Mouse (Mus musculus) liver, embryonic 11.5 days (tissue): Measurements from ENCODE around the gene Dlec1. TPM values are rescaled to one million over a fixed set of nuclear protein-coding genes. Genes with fewer than 3 reads are reported as not detected.

Experiments
- ATAC-seq: fragments of 200-750 bp; cut with Nextera tagmentation; replicated peaks from 2 replicates; pipeline ENCODE4 v1.8.0; 2017; ENCODE audit warnings: moderate number of reproducible peaks, mild to moderate bottlenecking, moderate TSS enrichment, moderate library complexity; ENCODE audit not compliant: low FRiP score
- DNase-seq: peaks from one replicate; pipeline ENCODE4 v3.0.0-alpha.2; 2017; ENCODE audit warnings: low spot score
- H3K27ac ChIP-seq: fragments of 300-500 bp; sonication (generic); 2 replicates; pipeline ENCODE4 v1.5.1; 2014; ENCODE audit warnings: mild to moderate bottlenecking, low read depth, low read length, control low read depth
- H3K27me3 ChIP-seq: fragments of 300-500 bp; sonication (generic); replicated peaks from 2 replicates; pipeline ENCODE4 v1.6.1; 2014; ENCODE audit warnings: low read length, mixed read lengths; ENCODE audit not compliant: control insufficient read depth, insufficient read depth
- H3K36me3 ChIP-seq: fragments of 300-500 bp; sonication (generic); 2 replicates; pipeline ENCODE4 v1.6.1; 2014; ENCODE audit warnings: mild to moderate bottlenecking, low read length, moderate library complexity, mixed read lengths; ENCODE audit not compliant: control insufficient read depth, insufficient read depth
- H3K4me1 ChIP-seq: fragments of 300-500 bp; sonication (generic); replicated peaks from 2 replicates; pipeline ENCODE4 v1.6.1; 2014; ENCODE audit warnings: low read length, mixed read lengths; ENCODE audit not compliant: control insufficient read depth, insufficient read depth
- H3K4me2 ChIP-seq: fragments of 300-500 bp; sonication (generic); 2 replicates; pipeline ENCODE4 v1.6.1; 2014; ENCODE audit warnings: mild to moderate bottlenecking, control low read depth, moderate library complexity
- H3K4me3 ChIP-seq: fragments of 300-500 bp; sonication (generic); 2 replicates; pipeline ENCODE4 v1.5.1; 2014; ENCODE audit warnings: low read depth, low read length, control low read depth
- H3K9ac ChIP-seq: fragments of 300-500 bp; sonication (generic); 2 replicates; pipeline ENCODE4 v1.6.1; 2014; ENCODE audit warnings: low read depth, low read length, control low read depth
- H3K9me3 ChIP-seq: fragments of 300-500 bp; sonication (generic); 2 replicates; pipeline ENCODE4 v1.6.1; 2016; ENCODE audit warnings: low read length, inconsistent platforms, mixed read lengths; ENCODE audit not compliant: control insufficient read depth
- WGBS: fragments of 180-500 bp; shearing (Covaris S2); extraction: QIAGEN DNeasy Blood & Tissue Kit; methylation state at CpG from one replicate; pipeline ENCODE4 v1.1.7; 2014; 5-methylcytosine and 5-hydroxymethylcytosine counted together
- polyA plus RNA-seq: library from polyadenylated mRNA; unstranded; fragments of >200 nt; fragmentation: Nextera tagmentation; extraction: Ambion mirVana; gene quantifications from 2 replicates; pipeline ENCODE4 v1.2.1, GENCODE M21; 2014

Dlec1 gene
- 0.14 and 0.34 TPM in 2 replicates for polyA plus RNA-seq

DNA sequence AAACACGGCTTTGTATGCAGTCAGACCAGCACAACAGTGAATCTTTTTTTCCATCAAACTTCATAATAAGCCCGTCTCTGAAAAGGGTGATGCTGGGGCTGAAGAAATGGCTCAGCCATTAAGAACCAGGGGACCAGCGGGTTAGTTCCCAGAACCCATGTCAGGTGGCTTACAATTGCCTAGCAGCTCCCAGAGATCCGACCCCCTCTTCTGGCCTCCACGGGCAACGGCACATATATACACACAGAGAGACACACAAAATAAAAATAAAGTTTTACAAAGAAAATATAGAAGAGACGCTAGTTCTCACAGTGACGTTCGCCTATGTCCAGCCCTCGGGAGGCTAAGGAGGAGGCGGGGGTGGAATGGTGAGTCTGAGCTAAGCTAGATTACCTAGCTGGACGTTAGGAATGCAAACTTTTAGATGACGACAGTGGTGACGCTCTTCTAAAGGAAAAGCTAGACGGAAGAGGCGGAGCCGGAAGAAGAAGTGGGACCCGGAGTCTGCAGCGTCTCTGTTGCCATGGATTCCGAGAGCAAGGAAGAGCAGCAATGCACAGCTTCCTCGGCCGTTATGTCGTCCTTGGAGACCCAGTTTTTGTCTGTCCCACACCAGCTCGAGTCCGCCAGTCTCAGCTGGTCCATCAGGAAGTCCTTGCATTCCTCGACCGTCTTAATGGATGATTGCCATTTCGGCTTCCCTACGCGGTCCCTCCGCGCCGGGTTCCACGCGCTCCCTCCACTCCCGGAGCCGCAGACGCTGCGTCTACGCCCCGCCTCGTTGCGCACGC is at the start of gene Dlec1:
Dlec1 (plus strand) TSS at position 487 of the 791 bp plus-strand sequence.
- Histone ChIP-seq H3K4me1 (no peaks in the 10 kb centered on the region; the same call in 1 of the 2 replicates), H3K4me2 (peak within 1 kb of the TSS; percentile 91), H3K27ac (no peak within 1 kb of the TSS), H3K4me3 (peak within 1 kb of the TSS; percentile 67), H3K9ac (peak within 1 kb of the TSS; percentile 3; the same call in 1 of the 2 replicates), H3K9me3 (no peaks in the 10 kb centered on the region), H3K27me3 (peaks cover 8% of the 10 kb centered on the region), H3K36me3 (no peaks in the 10 kb centered on the region)
- ATAC-seq (peak; percentile 85), DNase-seq (peak; percentile 70)
- 4% methylated on average over 44 of the region's 44 CpGs for WGBS

DNA sequence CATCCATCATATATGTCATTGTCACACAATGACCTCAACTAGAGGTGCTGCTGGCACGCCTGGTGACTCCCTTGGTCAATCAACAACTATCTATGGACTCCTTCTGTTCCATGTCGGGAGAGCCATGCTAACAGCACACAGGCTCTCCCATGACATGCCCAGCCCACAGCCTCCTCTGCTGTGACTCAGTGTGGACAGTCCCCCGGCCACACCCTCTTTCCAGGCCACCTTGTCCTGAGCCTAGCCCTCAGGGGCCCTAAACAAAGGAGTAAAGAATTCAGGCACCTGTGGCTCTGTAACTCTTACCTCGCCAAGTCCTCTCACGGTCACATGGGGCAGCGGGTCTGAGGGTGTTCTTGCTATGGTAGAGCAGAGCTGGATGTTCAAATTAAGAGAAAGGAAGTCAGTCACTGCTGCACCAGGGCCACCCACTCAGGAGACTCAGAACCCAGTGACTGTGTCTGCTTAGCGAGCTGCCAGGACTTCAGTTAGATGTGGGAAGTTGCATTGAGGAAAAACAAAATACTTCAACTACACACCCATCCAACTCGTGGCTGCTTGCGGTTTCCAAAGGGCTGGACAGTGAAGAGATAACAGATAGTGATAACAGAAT is 48.2 kb upstream of the Dlec1 start:
- Histone ChIP-seq H3K4me2 (no peak overlapping the region), H3K27me3 (peaks cover 7% of the 10 kb centered on the region), H3K9me3 (no peaks in the 10 kb centered on the region), H3K27ac (no peak overlapping the region), H3K4me1 (peaks cover 11% of the 10 kb centered on the region), H3K4me3 (no peak overlapping the region), H3K36me3 (no peaks in the 10 kb centered on the region), H3K9ac (no peak overlapping the region)
- ATAC-seq (no peak), DNase-seq (no peak)
- WGBS, result 60% methylated on average over 9 of the region's 9 CpGs

DNA sequence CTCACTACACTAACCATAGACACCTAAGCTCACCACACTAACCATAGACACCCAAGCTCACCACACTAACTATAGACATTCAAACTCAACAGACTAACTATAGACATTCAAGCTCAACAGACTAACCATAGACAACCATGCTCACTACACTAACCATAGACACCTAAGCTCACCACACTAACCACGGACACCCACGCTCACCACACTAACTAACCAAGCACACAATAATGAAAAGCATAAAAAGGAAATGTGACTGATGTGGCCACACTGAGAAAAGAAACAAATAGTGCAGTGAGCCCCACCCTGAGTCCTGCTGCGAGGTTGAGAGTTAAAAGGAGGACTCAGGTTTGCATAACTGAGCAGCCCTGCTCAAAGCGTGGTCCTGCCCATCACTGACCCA is 46.9 kb upstream of the Dlec1 start:
- ATAC-seq (no peak), DNase-seq (no peak)
- Histone ChIP-seq H3K4me2 (no peak overlapping the region), H3K36me3 (no peaks in the 10 kb centered on the region), H3K4me3 (no peak overlapping the region), H3K27ac (no peak overlapping the region), H3K27me3 (peaks cover 7% of the 10 kb centered on the region), H3K9ac (no peak overlapping the region), H3K4me1 (0 out of 2 replicates have a peak, but pooled peaks cover 8% of the 10 kb centered on the region), H3K9me3 (no peaks in the 10 kb centered on the region)
- 74% methylated on average over 4 of the region's 4 CpGs for WGBS

DNA sequence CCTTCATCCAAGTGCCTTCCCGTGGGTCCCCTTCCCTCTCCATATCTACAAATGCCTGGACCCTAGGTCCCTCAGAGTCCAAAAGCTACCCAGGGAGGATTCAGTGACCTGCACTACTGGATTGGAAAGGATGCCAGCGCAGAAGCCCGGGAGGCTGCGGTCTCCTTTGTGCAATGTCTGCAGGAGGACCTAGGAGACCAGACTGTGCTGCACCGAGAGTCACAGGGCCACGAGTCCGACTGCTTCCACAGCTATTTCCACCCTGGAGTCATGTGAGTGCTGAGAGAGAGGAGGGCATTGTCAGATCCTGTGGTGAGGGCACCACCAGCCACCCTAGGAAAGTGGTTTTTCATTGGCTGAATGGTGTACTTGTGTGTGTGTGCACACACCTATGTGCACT is 44.0 kb upstream of the Dlec1 start:
- WGBS, result 78% methylated on average over 7 of the region's 7 CpGs
- no peak overlapping the region for H3K9ac ChIP-seq
- no peak overlapping the region for H3K4me3 ChIP-seq
- H3K9me3 ChIP-seq, result no peaks in the 10 kb centered on the region
- H3K27ac ChIP-seq, result no peak overlapping the region
- DNase-seq (no peak), ATAC-seq (no peak)
- peaks cover 5% of the 10 kb centered on the region for H3K27me3 ChIP-seq
- H3K36me3 ChIP-seq, result no peaks in the 10 kb centered on the region
- 0 out of 2 replicates have a peak, but pooled peaks cover 3% of the 10 kb centered on the region for H3K4me1 ChIP-seq
- no peak overlapping the region for H3K4me2 ChIP-seq

DNA sequence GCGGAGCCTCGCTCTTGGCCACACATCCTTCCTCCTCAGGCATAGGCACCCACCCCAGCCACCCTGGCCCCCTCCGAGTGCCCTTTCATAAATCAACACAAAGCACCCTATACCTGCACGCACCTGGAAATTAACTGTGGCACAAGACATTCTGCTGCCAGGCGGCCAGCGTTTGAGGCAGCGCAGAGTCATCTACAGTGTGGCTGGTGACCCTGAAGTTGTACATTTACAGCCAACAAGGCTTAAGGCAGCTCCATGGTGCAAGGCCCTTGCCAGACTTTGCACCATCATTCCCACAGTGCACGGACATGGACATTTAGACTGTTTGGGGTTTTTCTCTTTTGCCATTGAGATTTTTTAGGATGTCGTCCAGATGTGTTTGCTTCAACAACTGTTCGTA is 41.6 kb upstream of the Dlec1 start:
- Histone ChIP-seq H3K36me3 (no peaks in the 10 kb centered on the region), H3K27ac (no peak overlapping the region), H3K4me2 (no peak overlapping the region), H3K9ac (no peak overlapping the region), H3K27me3 (no peaks in the 10 kb centered on the region), H3K4me3 (no peak overlapping the region), H3K4me1 (no peaks in the 10 kb centered on the region), H3K9me3 (no peaks in the 10 kb centered on the region)
- DNase-seq, result no peak
- WGBS, result 87% methylated on average over 10 of the region's 10 CpGs
- no peak for ATAC-seq

DNA sequence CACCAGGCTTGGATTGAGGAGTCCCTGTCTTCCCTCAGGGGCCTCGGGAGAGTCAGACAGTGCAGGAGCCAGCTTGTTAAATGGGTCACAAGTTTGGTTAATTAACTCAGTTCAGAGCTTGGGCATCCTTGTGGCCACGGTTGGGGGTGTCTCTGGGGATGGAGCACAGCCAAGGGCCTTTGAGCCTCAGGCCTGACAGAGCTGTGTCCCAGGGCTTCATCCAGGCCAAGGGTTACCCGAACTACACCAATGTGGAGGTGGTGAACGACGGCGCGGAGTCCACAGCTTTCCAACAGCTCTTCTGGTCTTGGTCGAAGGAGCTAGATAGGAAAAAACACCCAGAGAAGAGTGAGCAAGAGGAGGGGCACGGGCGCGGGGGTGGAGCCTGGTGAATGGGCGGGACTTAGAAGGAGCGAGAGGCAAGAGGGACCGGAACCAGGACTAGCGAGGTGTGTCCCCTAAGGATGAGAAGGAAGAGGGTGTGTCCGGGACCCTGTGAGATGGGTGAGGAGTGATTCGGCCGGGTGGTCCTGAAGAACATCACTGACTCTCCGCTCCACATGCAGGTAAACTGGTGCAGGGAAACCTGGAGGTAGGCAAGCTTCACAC is 39.1 kb upstream of the Dlec1 start:
- Histone ChIP-seq H3K27me3 (no peaks in the 10 kb centered on the region), H3K4me1 (no peaks in the 10 kb centered on the region), H3K4me2 (peak overlapping the region; percentile 13), H3K9ac (no peak overlapping the region), H3K36me3 (no peaks in the 10 kb centered on the region), H3K27ac (no peak overlapping the region), H3K9me3 (no peaks in the 10 kb centered on the region), H3K4me3 (no peak overlapping the region)
- WGBS, result 30% methylated on average over 19 of the region's 19 CpGs
- DNase-seq (peak; percentile 46), ATAC-seq (peak; percentile 56)

DNA sequence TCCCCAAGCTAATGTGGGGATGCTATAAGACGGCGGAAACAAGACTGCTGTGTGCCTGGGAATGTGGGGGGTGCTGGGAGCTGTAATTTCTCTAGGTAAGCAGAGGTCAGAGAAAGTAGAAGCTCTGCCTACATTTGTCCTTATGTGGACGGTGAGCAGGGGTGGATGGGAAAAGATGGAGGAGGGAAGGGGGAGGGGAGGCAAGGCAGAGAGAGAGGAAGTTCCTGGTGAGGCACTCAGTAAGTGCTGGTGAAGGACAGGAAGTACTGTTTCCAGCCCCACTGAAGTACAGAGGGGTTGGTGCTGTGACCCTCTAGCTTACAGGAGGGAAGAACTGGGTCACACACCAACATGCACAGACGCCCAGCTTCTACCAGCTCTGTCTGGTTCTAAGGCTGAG is 38.0 kb upstream of the Dlec1 start:
- 50% methylated on average over 4 of the region's 4 CpGs for WGBS
- no peak overlapping the region for H3K9ac ChIP-seq

DNA sequence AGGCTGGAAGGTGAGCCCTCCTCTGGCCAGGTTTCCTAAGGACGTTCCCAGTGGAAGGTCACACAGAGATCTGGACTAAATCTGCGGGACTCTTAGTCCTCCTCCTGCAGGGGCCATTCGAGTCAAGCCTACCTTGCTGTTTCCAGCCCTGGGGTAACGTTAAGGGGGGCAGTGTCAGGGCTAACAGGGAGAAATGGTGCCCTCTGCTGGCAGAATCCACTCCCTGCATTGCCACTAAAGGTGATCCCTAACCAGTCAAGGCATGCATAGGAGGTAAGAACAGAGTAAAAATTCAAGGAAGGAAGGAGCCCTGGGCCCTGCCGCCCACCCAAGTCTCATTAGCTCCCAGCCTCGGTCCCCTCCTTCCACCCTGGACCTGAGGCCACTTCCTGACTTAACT is 34.7 kb upstream of the Dlec1 start:
- WGBS, result 8% methylated on average over 6 of the region's 6 CpGs
- peak; percentile 61 for DNase-seq

More for the DNA sequence above, 38.0 kb upstream of the Dlec1 start:
- DNase-seq (no peak), ATAC-seq (no peak)
- H3K4me3 ChIP-seq, result no peak overlapping the region
- no peaks in the 10 kb centered on the region for H3K4me1 ChIP-seq
- no peak overlapping the region for H3K27ac ChIP-seq
- no peaks in the 10 kb centered on the region for H3K36me3 ChIP-seq
- H3K9me3 ChIP-seq, result no peaks in the 10 kb centered on the region
- H3K27me3 ChIP-seq, result no peaks in the 10 kb centered on the region
- H3K4me2 ChIP-seq, result no peak overlapping the region

More for the DNA sequence above, 34.7 kb upstream of the Dlec1 start:
- Histone ChIP-seq H3K9ac (no peak overlapping the region), H3K36me3 (no peaks in the 10 kb centered on the region), H3K27me3 (no peaks in the 10 kb centered on the region), H3K4me1 (no peaks in the 10 kb centered on the region), H3K4me3 (no peak overlapping the region), H3K9me3 (no peaks in the 10 kb centered on the region), H3K27ac (no peak overlapping the region), H3K4me2 (no peak overlapping the region)
- ATAC-seq, result no peak; the same call in 1 of the 2 replicates
